Mouse (Mus musculus) stomach, postnatal 0 days (tissue): ENCODE measurements around the gene Btc. TPM values are rescaled to one million over a fixed set of nuclear protein-coding genes. Genes with fewer than 3 reads are reported as not detected.

Source experiments
- ATAC-seq: fragments of 200-750 bp; cut with Nextera tagmentation; 2 replicates; pipeline ENCODE4 v1.8.0; 2017; ENCODE audit not compliant: low FRiP score, low TSS enrichment
- DNase-seq: peaks from one replicate; pipeline ENCODE4 v3.0.0-alpha.2; 2016; ENCODE audit warnings: low spot score
- H3K27ac ChIP-seq: fragments of 300-500 bp; sonication (generic); replicated peaks from 2 replicates; pipeline ENCODE4 v1.5.1; 2014; ENCODE audit warnings: mild to moderate bottlenecking, control low read depth
- H3K27me3 ChIP-seq: fragments of 300-500 bp; sonication (generic); 2 replicates; pipeline ENCODE4 v1.6.1; 2014; ENCODE audit warnings: low read length; ENCODE audit not compliant: control insufficient read depth, insufficient read depth
- H3K36me3 ChIP-seq: fragments of 300-500 bp; sonication (generic); 2 replicates; pipeline ENCODE4 v1.6.1; 2014; ENCODE audit warnings: low read length, mixed read lengths; ENCODE audit not compliant: control insufficient read depth, insufficient read depth
- H3K4me1 ChIP-seq: fragments of 300-500 bp; sonication (generic); replicated peaks from 2 replicates; pipeline ENCODE4 v1.6.1; 2014; ENCODE audit warnings: antibody characterized with exemption; ENCODE audit not compliant: control insufficient read depth, insufficient read depth
- H3K4me2 ChIP-seq: fragments of 300-500 bp; sonication (generic); replicated peaks from 2 replicates; pipeline ENCODE4 v1.6.1; 2014; ENCODE audit warnings: low read depth, mild to moderate bottlenecking, control low read depth, moderate library complexity
- H3K4me3 ChIP-seq: fragments of 300-500 bp; sonication (generic); 2 replicates; pipeline ENCODE4 v1.5.1; 2014; ENCODE audit warnings: low read depth, low read length, control low read depth
- H3K9ac ChIP-seq: fragments of 300-500 bp; sonication (generic); 2 replicates; pipeline ENCODE4 v1.6.1; 2014; ENCODE audit warnings: mild to moderate bottlenecking, low read length, control low read depth, mixed read lengths
- H3K9me3 ChIP-seq: fragments of 300-500 bp; sonication (generic); 2 replicates; pipeline ENCODE4 v1.6.1; 2016; ENCODE audit warnings: low read length; ENCODE audit not compliant: control insufficient read depth
- CTCF ChIP-seq: IDR thresholded peaks from 2 replicates; pipeline ENCODE4 v1.5.1; 2016; ENCODE audit warnings: antibody characterized with exemption, low read depth, mild to moderate bottlenecking, moderate library complexity
- EP300 ChIP-seq: optimal IDR thresholded peaks from 2 replicates; pipeline ENCODE3; 2016; ENCODE audit warnings: antibody characterized with exemption
- WGBS: fragments of 180-500 bp; shearing (Covaris S2); extraction: QIAGEN DNeasy Blood & Tissue Kit; methylation state at CpG from one replicate; pipeline ENCODE4 v1.1.7; 2014; 5-methylcytosine and 5-hydroxymethylcytosine counted together
- polyA plus RNA-seq: library from polyadenylated mRNA; unstranded; fragments of >200 nt; fragmentation: Nextera tagmentation; extraction: Ambion mirVana; gene quantifications from 2 replicates; pipeline ENCODE4 v1.2.1, GENCODE M21; 2015

The Btc gene
- polyA plus RNA-seq, 1 experiment from 2014 or later: 16.5 TPM

DNA sequence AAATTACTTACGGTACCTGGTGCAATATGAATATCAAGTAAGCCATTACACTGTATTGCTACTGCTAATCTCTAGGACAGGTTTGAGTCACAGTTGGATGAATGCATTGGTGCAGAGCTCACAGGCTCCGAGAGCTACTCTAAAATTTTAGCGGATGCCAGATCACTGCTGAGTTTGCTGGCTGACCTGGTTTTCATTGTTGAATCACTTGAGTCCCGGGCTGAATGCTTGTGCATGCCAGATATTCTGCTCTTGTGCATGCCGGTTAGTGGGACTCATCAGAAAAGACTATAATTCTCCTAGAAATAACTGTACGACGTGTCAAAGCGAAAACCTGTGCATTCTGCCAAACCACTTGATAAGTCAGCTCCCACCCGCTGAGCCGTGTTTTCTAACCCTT is 35.9 kb downstream of the Btc start:
- ATAC-seq (no peak), DNase-seq (no peak)
- H3K4me3 ChIP-seq: no peak overlapping the region
- H3K9me3 ChIP-seq: no peaks in the 10 kb centered on the region
- no peak overlapping the region for H3K27ac ChIP-seq
- H3K27me3 ChIP-seq: no peaks in the 10 kb centered on the region
- no peak overlapping the region for H3K4me2 ChIP-seq
- no peak for TF ChIP-seq EP300
- no peak for TF ChIP-seq CTCF
- WGBS: 63% methylated on average over 10 of the region's 10 CpGs
- H3K9ac ChIP-seq: no peak overlapping the region
- H3K4me1 ChIP-seq: no peaks in the 10 kb centered on the region
- H3K36me3 ChIP-seq: no peaks in the 10 kb centered on the region

- TF ChIP-seq CTCF (no peak), EP300 (no peak)
- H3K9ac ChIP-seq: no peak overlapping the region
- no peak for ATAC-seq
Observed at GRCm38 (mm10) chr5:91363274-91363991, 39.4 kb downstream of the Btc start.

DNA sequence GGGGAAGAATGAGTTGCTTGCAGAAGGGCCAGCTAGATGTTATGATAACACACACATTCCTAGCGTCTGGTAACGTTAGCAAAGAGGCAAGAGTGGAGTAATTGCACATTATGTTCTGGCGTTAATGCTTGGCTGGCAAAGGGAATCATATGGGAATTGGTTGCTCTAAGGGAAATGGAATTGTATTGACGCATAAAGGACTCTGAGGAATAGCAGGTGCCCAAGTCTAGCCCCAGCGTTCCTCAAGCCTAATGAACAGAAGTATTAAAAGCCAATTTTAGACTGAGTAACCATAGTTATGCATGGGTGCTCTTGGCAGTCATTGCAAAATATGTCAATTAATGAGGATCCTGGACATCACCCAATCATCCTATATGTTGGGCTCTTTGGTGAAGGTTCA is 50.1 kb downstream of the Btc start:
- Histone ChIP-seq H3K27me3 (no peaks in the 10 kb centered on the region), H3K9ac (no peak overlapping the region), H3K4me3 (no peak overlapping the region), H3K27ac (no peak overlapping the region), H3K36me3 (no peaks in the 10 kb centered on the region), H3K4me2 (no peak overlapping the region), H3K4me1 (no peaks in the 10 kb centered on the region), H3K9me3 (no peaks in the 10 kb centered on the region)
- 51% methylated on average over 5 of the region's 5 CpGs for WGBS
- no peak for ATAC-seq
- TF ChIP-seq EP300 (no peak), CTCF (no peak)
- no peak for DNase-seq

More at GRCm38 (mm10) chr5:91363274-91363991, 39.4 kb downstream of the Btc start:
- 65% methylated on average over 6 of the region's 6 CpGs for WGBS
- H3K4me1 ChIP-seq: no peaks in the 10 kb centered on the region
- no peak overlapping the region for H3K27ac ChIP-seq
- H3K27me3 ChIP-seq: no peaks in the 10 kb centered on the region
- no peak overlapping the region for H3K4me3 ChIP-seq
- no peaks in the 10 kb centered on the region for H3K36me3 ChIP-seq
- H3K4me2 ChIP-seq: no peak overlapping the region
- DNase-seq: no peak
- no peaks in the 10 kb centered on the region for H3K9me3 ChIP-seq

GRCm38 (mm10) chr5:91345681-91346080 is 57.1 kb downstream of the Btc start:
- Histone ChIP-seq H3K4me2 (no peak overlapping the region), H3K4me1 (no peaks in the 10 kb centered on the region), H3K27me3 (no peaks in the 10 kb centered on the region), H3K36me3 (no peaks in the 10 kb centered on the region), H3K27ac (no peak overlapping the region), H3K9ac (no peak overlapping the region), H3K4me3 (no peak overlapping the region), H3K9me3 (no peaks in the 10 kb centered on the region)
- no peak for ATAC-seq
- WGBS: 70% methylated on average over 5 of the region's 5 CpGs
- TF ChIP-seq EP300 (no peak), CTCF (no peak)
- no peak for DNase-seq

DNA sequence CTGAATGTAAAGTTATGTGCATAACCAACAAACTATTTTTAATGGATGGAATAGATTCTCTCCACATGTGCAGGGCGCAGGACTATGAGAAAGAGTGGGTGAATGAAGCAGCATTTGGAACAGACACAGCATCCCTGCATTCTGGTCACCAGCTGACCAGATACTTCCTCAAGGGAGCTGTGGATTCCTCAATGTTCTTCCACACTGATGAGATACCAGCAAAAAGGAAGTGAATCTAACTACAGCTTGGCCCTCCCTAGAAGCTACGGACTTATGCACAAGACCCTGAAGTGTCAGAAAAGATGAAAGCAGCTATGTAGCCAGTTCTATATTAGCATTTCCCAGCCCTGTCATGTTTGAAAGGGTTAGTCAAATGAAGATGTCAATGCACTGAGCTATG is 57.7 kb downstream of the Btc start:
- H3K4me1 ChIP-seq: no peaks in the 10 kb centered on the region
- no peak overlapping the region for H3K4me3 ChIP-seq
- H3K9ac ChIP-seq: no peak overlapping the region
- no peak overlapping the region for H3K4me2 ChIP-seq
- DNase-seq: no peak
- H3K36me3 ChIP-seq: no peaks in the 10 kb centered on the region
- no peaks in the 10 kb centered on the region for H3K27me3 ChIP-seq
- ATAC-seq: no peak
- H3K27ac ChIP-seq: no peak overlapping the region
- TF ChIP-seq EP300 (no peak), CTCF (no peak)
- no peaks in the 10 kb centered on the region for H3K9me3 ChIP-seq
- 74% methylated on average over 2 of the region's 2 CpGs for WGBS

GRCm38 (mm10) chr5:91341981-91342760 is 60.6 kb downstream of the Btc start:
- DNase-seq (no peak), ATAC-seq (no peak)
- 66% methylated on average over 5 of the region's 5 CpGs for WGBS
- no peak for TF ChIP-seq EP300
- no peak for TF ChIP-seq CTCF
- Histone ChIP-seq H3K27me3 (no peaks in the 10 kb centered on the region), H3K9me3 (no peaks in the 10 kb centered on the region), H3K4me1 (no peaks in the 10 kb centered on the region), H3K27ac (no peak overlapping the region), H3K4me2 (no peak overlapping the region), H3K9ac (no peak overlapping the region), H3K36me3 (no peaks in the 10 kb centered on the region), H3K4me3 (no peak overlapping the region)
